ENCODE assay signal across 8 mouse cellular contexts in the genomic region with DNA sequence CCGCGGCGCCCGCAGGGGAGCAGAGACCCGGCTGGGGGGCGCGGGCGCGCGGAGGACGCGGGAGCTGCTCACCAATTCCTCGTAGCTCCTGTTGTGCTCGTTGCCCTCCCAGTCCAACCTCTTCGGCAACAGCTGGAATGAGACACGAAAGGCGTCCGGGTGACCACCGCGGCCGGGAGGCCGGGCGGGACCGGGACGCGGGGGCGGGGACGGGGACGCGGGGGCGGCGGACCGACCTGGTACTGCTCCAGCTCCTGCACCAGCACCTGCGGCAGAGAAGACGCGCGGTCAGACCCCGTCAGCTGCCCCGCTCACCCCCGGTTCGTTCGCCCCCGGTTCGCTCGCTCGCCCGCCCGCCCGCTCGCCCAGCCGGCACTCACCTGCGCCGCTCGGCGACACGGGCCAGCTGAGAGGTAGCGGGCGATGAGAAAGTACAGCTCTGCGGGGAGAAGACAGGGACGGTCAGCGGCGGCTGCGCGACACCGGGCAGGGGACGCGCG. TPM values are rescaled to one million over a fixed set of nuclear protein-coding genes. Genes with fewer than 3 reads are reported as not detected.
DNase-seq lines count a peak whose midpoint lies in the region; ATAC-seq and TF ChIP-seq lines count a peak whose summit lies in the region.

No protein-coding gene starts in this region.

- peak overlapping the region; percentile 95 for H3K9ac ChIP-seq in intestine, embryonic 15.5 days
- peak overlapping the region; percentile 86 for H3K9ac ChIP-seq in liver, embryonic 13.5 days
- H3K9ac ChIP-seq in neural tube, embryonic 14.5 days (replicated peaks; ENCODE audit: low read depth, low read length), result peak overlapping the region; percentile 99

- H3K27me3 ChIP-seq in intestine, embryonic 15.5 days (replicated peaks), result no peaks in the 10 kb centered on the region
- peaks cover 26% of the 10 kb centered on the region for H3K27me3 ChIP-seq in liver, embryonic 13.5 days
- no peaks in the 10 kb centered on the region for H3K27me3 ChIP-seq in neural tube, embryonic 14.5 days (ENCODE audit: control insufficient read depth, insufficient read depth, low read length)

- H3K4me3 ChIP-seq in embryonic fibroblast, embryonic 13.5 days (ENCODE audit: insufficient read depth, low read length), result peak overlapping the region; percentile 80
- H3K4me3 ChIP-seq in intestine, embryonic 15.5 days (replicated peaks), result peak overlapping the region; percentile 96
- H3K4me3 ChIP-seq in liver, embryonic 13.5 days (replicated peaks), result peak overlapping the region; percentile 84
- peak overlapping the region; percentile 99 for H3K4me3 ChIP-seq in neural tube, embryonic 14.5 days (ENCODE audit: low read depth, low read length)

- no peak for TF ChIP-seq POLR2A in embryonic fibroblast, embryonic 13.5 days (IDR thresholded peaks at IDR 0.05; ENCODE audit: low read depth, low read length)

- TF ChIP-seq CTCF in embryonic fibroblast, embryonic 13.5 days (IDR thresholded peaks at IDR 0.05; ENCODE audit: borderline replicate concordance, insufficient read depth, low read length), result no peak

- peak; percentile 35 for ATAC-seq in intestine, embryonic 15.5 days
- ATAC-seq in liver, embryonic 13.5 days (ENCODE audit: low read depth), result peak; percentile 36
- peak; percentile 29 for ATAC-seq in neural tube, embryonic 14.5 days (ENCODE audit: low read depth)

- H3K27ac ChIP-seq in embryonic fibroblast, embryonic 13.5 days (ENCODE audit: insufficient read depth, low read length), result peak overlapping the region; percentile 97
- H3K27ac ChIP-seq in intestine, embryonic 15.5 days, result peak overlapping the region; percentile 98
- H3K27ac ChIP-seq in liver, embryonic 13.5 days, result peak overlapping the region; percentile 84
- H3K27ac ChIP-seq in neural tube, embryonic 14.5 days (ENCODE audit: low read depth, low read length), result peak overlapping the region; percentile 96

- peaks cover 7% of the 10 kb centered on the region for H3K36me3 ChIP-seq in intestine, embryonic 15.5 days
- H3K36me3 ChIP-seq in liver, embryonic 13.5 days, result 0 out of 2 replicates have a peak, but pooled peaks cover 9% of the 10 kb centered on the region
- H3K36me3 ChIP-seq in neural tube, embryonic 14.5 days (ENCODE audit: control insufficient read depth, insufficient read depth, low read length), result peaks cover 9% of the 10 kb centered on the region

- WGBS in intestine, embryonic 15.5 days, result under 1% methylated on average over 68 of the region's 68 CpGs
- WGBS in liver, embryonic 13.5 days (ENCODE audit: insufficient replicate concordance), result under 1% methylated on average over 65 of the region's 68 CpGs
- WGBS in neural tube, embryonic 14.5 days, result 0% methylated on average over 49 of the region's 68 CpGs

- no peaks in the 10 kb centered on the region for H3K9me3 ChIP-seq in intestine, embryonic 15.5 days
- no peaks in the 10 kb centered on the region for H3K9me3 ChIP-seq in liver, embryonic 13.5 days (replicated peaks)
- H3K9me3 ChIP-seq in neural tube, embryonic 14.5 days (ENCODE audit: control insufficient read depth, low read length), result no peaks in the 10 kb centered on the region

- peak; percentile 74 for DNase-seq in kidney, adult 11 months
- no peak for DNase-seq in kidney, postnatal 14 days
- DNase-seq in adrenal gland, adult 2 months, result peak; percentile 79
- peak; percentile 23 for DNase-seq in liver, embryonic 13.5 days
- no peak for DNase-seq in retina, postnatal 1 day

- peak overlapping the region; percentile 61 for H3K4me2 ChIP-seq in intestine, embryonic 15.5 days (replicated peaks)
- peak overlapping the region; percentile 96 for H3K4me2 ChIP-seq in liver, embryonic 13.5 days
- peak overlapping the region; percentile 43 for H3K4me2 ChIP-seq in neural tube, embryonic 14.5 days (ENCODE audit: low read depth, low read length)

- H3K4me1 ChIP-seq in embryonic fibroblast, embryonic 13.5 days (ENCODE audit: control insufficient read depth, insufficient read depth, low read length), result 0 out of 2 replicates have a peak, but pooled peaks cover 2% of the 10 kb centered on the region
- H3K4me1 ChIP-seq in intestine, embryonic 15.5 days (replicated peaks), result peaks cover 16% of the 10 kb centered on the region
- peaks cover 30% of the 10 kb centered on the region for H3K4me1 ChIP-seq in liver, embryonic 13.5 days (replicated peaks)
- H3K4me1 ChIP-seq in neural tube, embryonic 14.5 days (ENCODE audit: control insufficient read depth, insufficient read depth, low read length), result peaks cover 10% of the 10 kb centered on the region

RNA-seq across cellular contexts. Expression of a gene that starts 0.5 kb away (rescaled TPM):
- 10 to 100 TPM; 62.3 to 73.5 TPM for total RNA-seq in adrenal gland, adult 2 months (2021)
- 16.8 and 29.0 TPM in 2 replicates for polyA plus RNA-seq in adrenal gland, adult 2 months (2012; rRNA removed)
- polyA plus RNA-seq in embryonic fibroblast, embryonic 13.5 days (2011; ENCODE audit: insufficient read length, low read depth, missing spikeins), result 79.1 and 122 TPM in 2 replicates
- 62.3 and 64.7 TPM in 2 replicates for polyA plus RNA-seq in intestine, embryonic 15.5 days (2015; fragmentation: Nextera tagmentation; extraction: Ambion mirVana)
- 15.1 and 16.2 TPM in 2 replicates for polyA plus RNA-seq in liver, embryonic 13.5 days (2015; fragmentation: Nextera tagmentation; extraction: Ambion mirVana)
- polyA plus RNA-seq in neural tube, embryonic 14.5 days (2014; fragmentation: Nextera tagmentation; extraction: Ambion mirVana), result 310 and 332 TPM in 2 replicates

RNA-seq across cellular contexts. Expression of a gene that starts 45.7 kb away (rescaled TPM):
- 100 to 1,000 TPM; 215 to 238 TPM for total RNA-seq in adrenal gland, adult 2 months (2021)
- 12.9 and 14.9 TPM in 2 replicates for polyA plus RNA-seq in adrenal gland, adult 2 months (2012; rRNA removed)
- polyA plus RNA-seq in embryonic fibroblast, embryonic 13.5 days (2011; ENCODE audit: insufficient read length, low read depth, missing spikeins), result 261 and 299 TPM in 2 replicates
- polyA plus RNA-seq in intestine, embryonic 15.5 days (2015; fragmentation: Nextera tagmentation; extraction: Ambion mirVana), result 489 and 623 TPM in 2 replicates
- 173 and 234 TPM in 2 replicates for polyA plus RNA-seq in liver, embryonic 13.5 days (2015; fragmentation: Nextera tagmentation; extraction: Ambion mirVana)
- polyA plus RNA-seq in neural tube, embryonic 14.5 days (2014; fragmentation: Nextera tagmentation; extraction: Ambion mirVana), result 255 and 354 TPM in 2 replicates

Comparison
In these comparisons a context has a peak if more than half of its experiments do, and no peak if none do; other contexts are left out.
1. DNase-seq: peak in kidney, adult 11 months (single experiment), adrenal gland, adult 2 months (single experiment) and liver, embryonic 13.5 days (single experiment); none in kidney, postnatal 14 days (single experiment) and retina, postnatal 1 day (single experiment).
2. H3K4me2 ChIP-seq: peak in every context shown above with its lines; median percentile 96 in liver, embryonic 13.5 days; 61 in intestine, embryonic 15.5 days; 43 in neural tube, embryonic 14.5 days.
3. RNA of a gene that starts 45.7 kb away (polyA plus RNA-seq): 489 to 623 TPM in intestine, embryonic 15.5 days, 261 to 299 TPM in embryonic fibroblast, embryonic 13.5 days, 255 to 354 TPM in neural tube, embryonic 14.5 days and 173 to 234 TPM in liver, embryonic 13.5 days; 12.9 to 14.9 TPM in adrenal gland, adult 2 months; every median in the first group is over 10 times any median in the second.
4. Peak in every context shown above with its lines, with median percentiles within 50 percentile points of each other: H3K27ac ChIP-seq, H3K4me3 ChIP-seq, ATAC-seq and H3K9ac ChIP-seq.